Mouse (Mus musculus) heart, adult 8-10 months (tissue): Measurements from ENCODE around the gene Tmem274. TPM values are rescaled to one million over a fixed set of nuclear protein-coding genes. Genes with fewer than 3 reads are reported as not detected.
A peak's percentile ranks its signal among the peaks of the same experiment; 100 is the strongest.
"Not testable (repeated sequence)": the region's sequence is repeated elsewhere in the genome, so short reads cannot be mapped to it uniquely, and the experiment has no call there.

ENCODE experiments used
- DNase-seq: peaks from one replicate; pipeline ENCODE4 v3.0.0; 2022; ENCODE audit warnings: low spot score
- total RNA-seq, 4 experiments: library from RNA; stranded (reverse); gene quantifications; 2 replicates each; pipeline ENCODE4 v1.2.4; 2022

Gene Tmem274
- not detected for total RNA-seq

DNA sequence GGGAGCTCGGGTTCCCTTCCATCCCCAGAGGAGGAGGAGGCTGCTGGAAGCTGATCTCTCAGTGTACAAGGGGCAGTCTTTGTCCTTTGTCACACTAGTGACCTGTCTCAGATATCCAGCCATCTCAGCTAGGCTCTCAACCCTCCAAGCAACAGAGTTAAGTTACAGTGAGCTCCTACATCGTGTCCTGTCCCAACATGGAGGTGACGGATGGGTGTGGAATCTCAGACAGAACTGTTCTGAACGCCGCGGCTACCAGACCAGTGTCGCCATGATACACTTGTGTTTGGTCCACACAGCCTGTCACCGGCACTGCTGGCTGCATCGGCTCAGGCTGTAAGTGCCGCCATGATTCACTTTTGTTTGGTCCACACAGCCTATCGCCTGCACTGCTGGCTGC lies at the start of gene Tmem274:
Tmem274 (plus strand) TSS at position 301 of the 400 bp plus-strand sequence.
- DNase-seq, result no peak

DNA sequence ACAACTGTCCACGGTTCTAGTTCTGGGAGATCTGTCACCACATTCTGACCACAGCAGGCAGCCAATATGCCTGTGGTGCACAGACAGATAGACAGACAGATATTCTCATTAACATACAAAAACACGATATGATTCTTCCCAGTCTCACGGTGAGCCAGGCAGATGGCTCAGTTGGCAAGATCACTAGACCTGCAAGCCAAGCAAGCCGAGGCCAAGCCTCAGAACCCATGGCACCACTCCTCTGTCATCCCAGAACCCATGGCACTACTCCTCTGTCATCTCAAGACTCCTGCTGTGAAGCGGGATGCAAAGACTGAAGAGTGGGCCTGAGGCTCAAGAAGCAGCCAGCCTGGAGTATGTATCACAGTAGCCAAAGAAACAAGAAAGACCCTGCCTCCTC lies 47.6 kb upstream of the Tmem274 start:
- no peak for DNase-seq

DNA sequence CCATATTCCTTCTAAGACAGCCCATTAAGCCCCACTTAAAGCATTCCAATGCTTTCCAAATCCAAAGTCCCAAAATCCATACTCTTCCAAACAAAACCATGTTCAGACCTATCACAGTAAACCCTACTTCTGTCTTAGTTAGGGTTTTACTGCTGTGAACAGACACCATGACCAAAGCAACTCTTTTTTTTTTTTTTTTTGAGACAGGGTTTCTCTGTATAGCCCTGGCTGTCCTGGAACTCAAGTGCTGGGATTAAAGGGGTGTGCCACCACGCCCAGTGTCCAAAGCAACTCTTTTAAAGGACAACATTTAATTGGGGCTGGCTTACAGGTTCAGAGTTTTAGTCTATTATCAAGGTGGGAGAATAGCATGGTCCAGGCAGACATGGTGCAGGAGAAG lies 45.3 kb upstream of the Tmem274 start:
- DNase-seq, result not testable (repeated sequence)

DNA sequence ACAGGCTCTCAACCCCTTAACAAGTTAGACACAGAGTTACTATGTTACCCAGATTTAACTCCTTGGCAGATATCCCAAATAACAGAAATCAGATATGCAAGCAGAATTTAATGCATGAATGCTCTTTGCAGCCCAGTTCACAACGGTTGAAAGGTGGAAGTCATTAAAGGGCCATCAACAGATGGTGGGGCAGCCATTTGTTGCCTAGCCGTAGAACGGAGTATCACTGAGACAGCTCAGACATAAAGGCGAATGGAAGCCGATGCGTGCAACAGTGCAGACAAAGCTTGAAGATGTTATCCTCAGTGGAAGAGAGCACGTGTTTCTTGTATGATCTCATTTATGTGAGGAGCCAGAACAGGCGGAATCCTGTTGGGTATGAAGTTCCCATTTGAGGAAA lies 36.6 kb upstream of the Tmem274 start:
- DNase-seq, result no peak

DNA sequence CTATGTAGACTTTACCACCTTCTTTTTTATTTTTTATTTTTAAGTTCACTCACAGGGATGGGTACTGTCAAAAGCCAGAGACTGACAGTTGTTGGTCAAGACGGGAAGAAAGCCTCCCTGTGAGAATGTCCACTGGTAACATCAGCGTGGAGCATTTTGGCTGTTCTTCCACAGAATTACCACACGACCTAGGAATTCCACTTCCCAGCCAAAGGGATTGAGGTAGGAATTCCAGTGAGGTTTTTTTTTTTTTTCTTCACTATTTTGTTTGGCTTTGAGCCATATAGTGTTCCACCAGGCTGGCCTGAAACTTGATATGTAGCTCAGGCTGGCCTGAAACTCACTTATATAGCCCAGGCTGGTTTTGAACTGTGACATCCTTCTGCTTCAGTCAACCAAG lies 34.7 kb upstream of the Tmem274 start:
- DNase-seq, result no peak

DNA sequence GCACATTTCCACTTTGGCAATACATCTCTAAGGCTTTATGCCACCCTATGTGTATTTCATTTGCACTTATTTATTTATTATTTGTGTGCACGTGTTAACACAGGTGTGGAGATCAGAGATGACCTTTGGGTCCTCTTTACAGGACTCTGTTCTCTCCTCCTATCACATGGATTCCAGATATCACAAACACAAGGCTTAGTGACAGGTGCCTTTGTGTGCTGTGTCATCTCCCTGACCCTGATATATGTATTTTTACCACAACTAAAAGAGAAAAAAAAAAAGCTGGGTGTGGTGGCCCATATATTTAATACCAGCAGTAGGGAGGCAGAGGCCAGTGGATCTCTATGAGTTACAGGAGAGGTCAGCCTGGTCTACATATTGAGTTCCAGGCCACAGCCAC lies 32.7 kb upstream of the Tmem274 start:
- no peak for DNase-seq

DNA sequence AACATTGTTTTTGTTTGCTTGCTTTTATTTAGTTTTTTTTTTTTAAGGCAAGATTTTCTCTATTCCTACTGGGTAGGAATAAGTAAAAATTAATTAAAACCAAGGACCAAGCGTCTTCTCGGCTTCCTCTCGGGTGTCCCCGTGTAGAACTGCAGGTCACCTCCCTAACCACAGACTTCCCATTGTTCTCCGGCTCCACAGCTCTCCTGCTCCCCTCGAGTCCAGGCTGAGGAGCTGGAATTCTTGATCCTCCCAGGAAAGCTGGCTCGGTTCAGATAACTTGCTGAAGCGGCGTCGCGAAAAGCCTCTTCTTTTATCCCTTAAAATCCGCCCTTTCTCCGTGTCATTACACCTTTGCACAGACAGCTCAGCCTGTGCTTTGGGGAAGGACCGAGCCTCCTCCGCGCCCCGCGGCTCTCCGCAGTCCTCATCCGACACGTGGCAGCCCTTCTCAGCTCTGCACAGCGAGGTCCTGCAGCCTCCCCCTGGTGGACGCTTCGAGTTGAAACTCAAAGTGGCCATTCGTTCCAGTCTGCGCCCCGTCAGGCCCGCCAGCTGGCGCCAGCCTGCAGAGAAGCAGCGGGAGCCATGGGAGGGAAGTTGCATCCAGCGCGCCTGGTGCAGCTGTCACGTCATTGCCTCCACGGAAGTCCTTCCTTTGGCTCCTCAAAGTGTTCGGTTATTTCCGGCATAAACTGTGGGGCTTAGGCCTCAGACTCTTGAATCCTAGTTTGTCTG lies 32.0 kb upstream of the Tmem274 start:
- peak; percentile 90 for DNase-seq

DNA sequence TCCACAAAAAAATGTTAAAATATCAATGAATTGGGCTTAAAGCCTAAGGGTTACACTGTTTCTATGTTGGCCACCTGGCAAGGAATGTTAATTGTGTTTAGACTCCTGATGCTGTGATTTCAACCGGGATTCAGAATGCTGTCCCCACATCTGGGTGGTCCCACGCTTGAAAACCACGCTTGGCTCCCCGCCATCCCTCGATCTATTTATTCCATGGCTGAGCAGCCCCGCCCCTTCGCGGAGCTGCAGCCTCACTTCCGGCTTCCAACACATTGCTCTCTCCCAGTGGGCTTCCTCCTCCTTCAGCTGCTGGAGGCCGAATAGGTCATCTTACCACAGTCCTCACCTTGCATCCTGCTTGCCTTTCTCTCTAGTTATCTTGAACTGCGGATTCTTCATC lies 31.3 kb upstream of the Tmem274 start:
- peak; percentile 37 for DNase-seq

DNA sequence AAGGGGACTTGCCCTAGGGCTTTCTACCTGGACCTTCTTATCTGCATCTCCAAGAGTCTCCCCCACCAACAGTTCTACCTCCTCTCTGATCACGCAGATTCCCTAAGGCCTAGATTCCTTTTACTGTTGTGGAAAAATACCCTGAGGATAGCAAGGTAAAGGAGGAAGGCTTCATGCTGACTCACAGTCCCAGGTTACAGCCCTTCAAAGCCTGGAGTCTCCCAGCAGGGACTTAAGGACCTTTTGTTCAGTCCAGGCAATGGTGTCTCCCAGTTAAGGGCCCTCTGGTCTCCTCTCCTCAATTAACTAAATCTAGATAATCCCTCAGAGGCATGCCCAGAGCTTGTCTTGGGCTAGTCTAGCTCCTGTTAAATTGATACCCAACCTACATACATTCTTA lies 30.9 kb upstream of the Tmem274 start:
- DNase-seq, result no peak

DNA sequence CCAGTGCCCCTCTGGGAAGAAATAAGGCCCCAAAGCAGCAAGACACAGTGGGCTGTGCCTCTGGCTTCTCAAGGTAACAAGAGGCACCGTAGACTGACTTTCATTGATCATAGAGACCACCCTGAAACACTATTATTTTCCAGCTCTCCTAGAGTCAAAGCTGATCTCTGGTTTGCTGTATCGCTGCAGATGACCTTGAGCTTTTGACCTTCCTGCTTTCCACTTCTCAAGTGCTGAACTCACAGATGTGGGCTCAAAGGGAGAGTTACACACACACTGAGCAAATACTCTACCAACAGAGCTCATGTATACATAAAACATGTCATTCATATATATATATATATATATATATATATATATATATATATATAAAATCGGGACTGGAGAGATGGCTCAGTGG lies 26.5 kb upstream of the Tmem274 start:
- no peak for DNase-seq

DNA sequence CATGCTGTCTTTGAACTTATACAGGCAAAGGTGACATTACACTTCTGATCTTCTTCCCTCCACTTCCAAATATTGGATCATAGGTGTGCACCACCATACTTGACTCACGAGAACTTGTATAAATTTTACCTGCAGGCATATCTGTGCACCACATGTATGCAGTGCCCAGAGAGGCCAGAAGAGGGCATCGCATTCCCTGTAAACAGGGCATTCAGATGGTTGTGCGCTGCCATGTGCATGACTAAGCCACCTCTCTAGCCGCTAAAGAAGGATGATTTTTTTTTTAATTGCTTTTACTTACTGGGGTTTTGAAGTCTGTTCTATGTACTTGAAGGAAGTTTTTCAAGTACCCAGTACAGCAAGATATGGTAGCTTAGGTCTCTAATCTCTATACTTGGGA lies 23.5 kb upstream of the Tmem274 start:
- peak; percentile 37 for DNase-seq

DNA sequence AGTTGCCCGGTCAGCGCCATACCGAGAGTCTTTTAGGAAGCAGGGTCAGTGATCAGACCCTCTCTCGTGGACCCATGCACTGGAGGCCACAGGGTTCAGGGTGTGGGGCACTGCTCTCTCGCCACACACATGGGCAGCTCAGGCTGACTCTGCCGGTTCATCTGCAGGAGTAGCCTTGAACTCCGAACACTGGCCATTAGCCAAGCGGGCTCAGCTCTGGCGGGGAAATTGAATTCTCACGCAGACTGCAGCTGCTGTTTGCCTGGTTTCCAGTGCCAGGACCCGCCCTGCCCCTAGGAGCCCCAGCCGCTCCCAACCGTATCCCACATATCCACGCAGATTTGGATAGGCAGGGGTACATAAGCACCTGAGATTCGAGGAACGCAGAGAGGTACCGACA lies 22.9 kb upstream of the Tmem274 start:
- DNase-seq, result no peak

DNA sequence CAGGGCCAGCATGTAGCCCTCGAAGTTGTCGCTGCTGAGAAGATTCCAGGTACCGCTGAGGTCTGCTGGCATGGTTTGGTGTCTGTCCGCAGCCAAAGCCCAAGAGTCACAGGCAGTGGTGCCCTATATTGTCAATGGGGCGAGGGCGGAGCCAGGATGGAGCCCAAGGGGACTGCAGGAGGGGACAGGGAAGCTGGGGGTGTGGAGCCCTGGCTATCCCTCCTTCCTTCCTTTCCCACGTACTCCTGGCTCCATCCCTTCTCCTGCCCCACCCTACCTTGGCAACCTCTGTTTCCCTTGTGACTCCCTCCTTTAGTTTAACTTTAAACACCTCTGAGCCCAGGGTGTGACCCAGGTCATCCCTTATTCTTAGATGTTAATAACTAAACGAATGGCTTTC lies 22.3 kb upstream of the Tmem274 start, which contains the start of gene Rbp7:
Rbp7 (minus strand) TSS at position 100 of the 400 bp plus-strand sequence.
- peak; percentile 58 for DNase-seq

DNA sequence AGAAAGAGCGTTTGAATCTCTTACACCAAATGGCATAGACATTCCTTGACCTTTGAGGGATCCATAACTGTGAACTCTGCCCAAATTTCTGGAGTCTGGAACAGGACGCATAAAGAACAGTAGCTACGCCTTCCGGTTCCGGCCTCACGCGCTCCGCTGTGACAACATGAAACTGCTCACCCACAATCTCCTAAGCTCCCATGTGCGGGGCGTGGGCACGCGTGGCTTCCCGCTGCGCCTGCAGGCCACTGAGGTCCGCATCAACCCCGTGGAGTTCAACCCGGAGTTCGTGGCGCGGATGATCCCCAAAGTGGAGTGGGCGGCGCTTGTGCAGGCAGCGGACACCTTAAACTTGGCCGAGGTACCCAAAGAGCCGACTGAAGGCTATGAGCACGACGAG lies 20.0 kb upstream of the Tmem274 start:
- not testable (repeated sequence) for DNase-seq

DNA sequence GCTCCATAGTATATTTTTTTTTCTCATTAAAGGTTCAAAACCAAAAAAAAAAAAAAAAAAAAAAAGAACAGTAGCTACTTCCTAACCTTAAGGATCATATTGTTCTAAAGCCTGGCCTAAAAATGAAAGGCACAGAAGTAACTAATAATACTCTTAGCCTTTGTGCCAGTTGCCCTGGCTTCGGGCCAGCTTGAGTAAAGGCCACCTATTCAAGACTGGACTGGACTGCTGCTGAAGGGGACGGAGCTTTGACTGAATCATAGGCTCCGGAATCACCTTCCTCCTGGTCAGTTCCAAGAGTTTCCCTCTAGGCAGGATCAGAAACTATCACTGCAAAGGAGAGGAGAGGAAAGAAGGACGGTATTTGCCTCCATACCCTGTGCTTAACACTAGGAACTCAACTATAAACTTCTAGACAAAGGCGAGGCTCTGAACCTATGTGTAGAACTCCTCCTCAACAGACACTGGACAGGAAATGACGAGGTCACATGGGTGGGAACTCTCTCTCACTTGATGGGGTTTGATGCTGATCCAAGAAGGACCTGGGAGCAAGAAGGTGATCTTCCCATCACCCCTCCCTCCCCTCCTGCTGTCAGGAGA lies 19.2 kb upstream of the Tmem274 start:
- peak; percentile 78 for DNase-seq

DNA sequence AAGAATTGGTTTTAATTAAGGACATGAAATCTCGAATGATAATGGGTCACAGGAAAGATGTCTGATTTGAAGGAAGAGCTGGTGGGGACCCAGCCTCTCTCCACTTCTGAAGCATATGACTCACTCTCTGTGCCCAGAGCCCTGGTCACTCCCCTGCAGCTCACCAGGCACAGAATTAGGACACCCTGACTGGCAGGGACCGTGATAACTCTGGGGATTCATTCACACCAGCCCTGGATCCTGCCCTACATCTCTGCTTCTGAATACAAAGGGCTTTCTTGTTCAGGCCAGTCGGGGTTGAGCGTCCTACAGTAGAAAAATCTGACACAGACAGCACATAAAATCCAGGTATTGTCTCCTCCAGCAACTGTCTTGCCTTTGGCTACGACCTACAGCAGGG lies 18.7 kb upstream of the Tmem274 start:
- no peak for DNase-seq

DNA sequence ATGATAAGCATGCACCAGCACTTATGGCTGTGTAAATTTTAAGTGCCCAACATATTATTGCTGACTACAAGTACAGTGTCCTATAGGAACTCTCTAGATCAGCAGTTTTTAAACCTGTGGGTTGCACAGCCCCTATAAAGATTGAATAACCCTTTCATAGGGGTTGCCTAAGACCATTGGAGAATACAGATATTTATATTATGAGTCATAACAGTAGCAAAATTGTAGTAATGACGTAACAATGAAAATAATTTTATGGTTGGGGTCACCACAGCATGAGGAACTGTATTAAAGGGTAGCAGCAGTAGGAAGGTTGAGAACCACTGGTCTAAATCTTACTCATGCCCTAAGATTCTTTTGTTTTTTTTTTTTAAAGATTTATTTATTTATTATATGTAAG lies 17.8 kb upstream of the Tmem274 start:
- no peak for DNase-seq

DNA sequence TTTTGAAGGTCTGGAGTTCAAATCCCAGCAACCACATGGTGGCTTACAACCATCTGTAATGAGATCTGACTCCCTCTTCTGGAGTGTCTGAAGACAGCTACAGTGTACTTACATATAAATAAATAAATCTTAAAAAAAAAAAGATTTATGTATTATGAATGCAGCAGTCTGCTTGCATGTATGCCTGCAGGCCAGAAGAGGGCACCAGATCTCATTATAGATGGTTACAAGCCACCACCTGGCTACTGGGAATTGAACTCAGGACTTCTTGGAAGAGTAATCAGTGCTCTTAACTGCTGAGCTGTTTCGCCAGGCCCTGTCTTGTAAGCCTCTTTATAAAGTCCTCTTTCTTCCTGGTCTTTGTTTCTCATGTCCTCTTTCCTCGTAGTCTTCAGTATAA lies 16.7 kb upstream of the Tmem274 start:
- DNase-seq, result not testable (repeated sequence)

DNA sequence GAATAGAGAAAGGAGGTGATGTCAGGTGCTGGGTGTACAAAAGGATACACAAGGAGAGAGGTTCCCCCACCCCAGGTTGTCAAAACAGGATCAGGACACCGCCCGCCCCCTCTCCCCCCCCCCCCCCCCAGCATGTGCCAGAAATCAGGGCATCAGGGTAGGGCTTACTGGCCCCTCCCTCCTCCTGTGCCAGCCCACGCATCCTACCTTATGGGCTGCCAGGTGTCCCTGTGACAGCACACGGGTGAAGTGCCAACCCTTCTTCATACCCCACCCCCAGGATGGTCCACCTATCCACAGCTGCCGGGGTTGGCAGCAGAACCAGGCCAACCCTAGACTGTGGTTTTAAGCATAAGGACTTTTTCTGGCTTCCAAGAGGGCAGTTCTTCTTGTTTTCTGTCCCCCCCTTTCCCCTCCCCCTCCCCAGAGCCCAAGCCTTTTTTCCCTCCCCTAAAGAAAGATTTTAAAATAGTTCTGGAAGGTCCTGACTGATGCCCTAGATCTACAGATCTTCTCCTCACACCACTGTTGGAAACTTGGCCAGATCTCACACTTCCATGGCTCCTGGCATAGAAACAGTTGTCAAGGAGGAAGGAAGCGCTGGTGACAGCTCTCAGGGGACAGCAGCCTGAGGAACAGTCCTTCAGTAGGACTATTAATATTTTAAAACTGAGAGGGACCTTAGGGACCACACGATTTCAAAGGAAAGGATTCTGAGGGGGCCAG lies 15.4 kb upstream of the Tmem274 start:
- peak; percentile 33 for DNase-seq

DNA sequence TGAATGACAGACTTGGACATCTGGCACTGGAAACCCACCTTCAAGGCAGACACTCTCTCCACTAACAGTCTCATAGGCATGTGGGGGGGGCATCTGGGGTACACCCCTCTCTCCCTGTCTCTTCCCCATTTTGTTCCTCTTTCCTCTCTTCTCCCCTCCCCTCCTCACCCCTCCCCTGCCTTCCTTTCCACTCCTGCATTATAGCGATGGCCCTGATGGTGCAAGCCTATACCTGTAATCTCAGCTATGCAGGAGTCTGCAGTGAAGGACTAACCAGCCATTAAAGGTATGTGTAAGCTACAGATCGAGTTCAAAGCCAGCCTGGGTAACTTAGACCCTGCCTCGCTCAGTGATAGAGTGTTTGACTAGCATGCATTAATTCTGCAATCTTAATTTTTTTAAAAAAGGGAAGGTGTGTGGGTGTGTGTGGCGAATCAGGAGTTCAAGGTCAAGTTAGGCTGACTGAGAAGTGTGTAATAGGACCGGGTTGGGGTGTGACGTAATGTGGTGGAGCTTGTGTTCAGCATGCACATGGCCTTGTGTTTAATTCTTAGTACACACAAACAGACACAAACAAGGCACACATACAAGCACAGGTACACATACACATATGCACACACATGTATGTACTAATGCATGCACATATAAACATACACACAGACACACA lies 14.7 kb upstream of the Tmem274 start:
- no peak for DNase-seq

DNA sequence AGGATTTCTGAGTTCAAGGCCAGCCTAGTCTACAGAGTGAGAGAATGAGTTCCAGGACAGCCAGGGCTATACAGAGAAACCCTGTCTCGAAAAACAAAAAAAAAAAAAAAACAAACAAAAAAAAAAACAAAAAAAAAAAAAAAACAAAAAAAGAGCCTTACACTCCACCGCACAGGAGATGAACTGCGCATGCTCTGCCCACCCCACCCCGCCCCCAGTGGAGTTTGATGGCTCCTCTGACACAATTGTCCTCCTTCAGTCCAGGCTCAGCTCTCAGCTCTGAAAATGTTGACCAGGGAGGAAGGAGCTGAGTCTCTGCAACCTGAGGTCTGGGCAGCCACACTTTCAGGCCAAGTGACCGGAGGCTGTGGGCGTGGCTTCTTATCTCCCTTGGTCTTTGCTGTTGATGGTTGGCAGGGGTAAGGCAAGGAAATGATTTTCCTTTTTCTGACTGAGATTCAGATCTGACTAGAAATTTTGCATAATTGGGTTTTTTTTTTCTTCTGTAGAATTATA lies 13.7 kb upstream of the Tmem274 start:
- DNase-seq, result no peak

DNA sequence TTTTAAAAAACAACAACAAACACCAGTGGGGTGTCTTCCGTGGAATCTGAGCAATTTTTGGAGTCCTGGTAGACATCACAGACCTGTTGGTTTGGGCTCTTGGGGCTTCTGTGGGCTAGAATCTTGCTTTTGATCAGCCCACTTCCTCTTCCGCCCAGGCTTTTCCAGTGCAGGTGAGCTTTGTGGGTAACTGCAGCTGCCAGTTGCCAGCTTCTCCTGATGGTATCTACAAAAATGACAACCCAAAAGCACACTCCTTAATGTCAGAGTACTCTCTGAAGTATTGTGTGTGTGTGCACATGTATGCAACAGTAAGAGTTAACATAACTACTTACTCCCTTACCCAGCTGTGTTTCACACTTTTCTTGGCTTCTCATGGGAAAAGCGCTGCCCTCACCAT lies 7.6 kb upstream of the Tmem274 start:
- DNase-seq, result no peak
